Mouse (Mus musculus) midbrain, embryonic 10.5 days (tissue): ENCODE data around the gene Ino80. TPM values are rescaled to one million over a fixed set of nuclear protein-coding genes. Genes with fewer than 3 reads are reported as not detected.
A peak's percentile ranks its signal among the peaks of the same experiment; 100 is the strongest.

Source experiments
- DNase-seq: peaks from one replicate; pipeline ENCODE4 v3.0.0-alpha.2; 2017; ENCODE audit warnings: low spot score
- H3K27ac ChIP-seq: fragments of 300-500 bp; sonication (generic); replicated peaks from 2 replicates; pipeline ENCODE4 v1.5.1; 2016; ENCODE audit warnings: mild to moderate bottlenecking
- H3K27me3 ChIP-seq: fragments of 300-500 bp; sonication (generic); 2 replicates; pipeline ENCODE4 v1.6.1; 2016; ENCODE audit warnings: low read depth, mild to moderate bottlenecking; ENCODE audit not compliant: poor library complexity, severe bottlenecking
- H3K36me3 ChIP-seq: fragments of 300-500 bp; sonication (generic); 2 replicates; pipeline ENCODE4 v1.6.1; 2016; ENCODE audit warnings: mild to moderate bottlenecking, moderate library complexity
- H3K4me1 ChIP-seq: fragments of 300-500 bp; sonication (generic); 2 replicates; pipeline ENCODE4 v1.6.1; 2016
- H3K4me3 ChIP-seq: fragments of 300-500 bp; sonication (generic); 2 replicates; pipeline ENCODE4 v1.5.1; 2016; ENCODE audit warnings: mild to moderate bottlenecking, moderate library complexity
- H3K9me3 ChIP-seq: fragments of 300-500 bp; sonication (generic); replicated peaks from 2 replicates; pipeline ENCODE4 v1.6.1; 2016; ENCODE audit warnings: mild to moderate bottlenecking
- WGBS: fragments of 180-500 bp; shearing (Covaris S2); methylation state at CpG from one replicate; pipeline ENCODE4 v1.1.7; 2016; 5-methylcytosine and 5-hydroxymethylcytosine counted together
- polyA plus RNA-seq: library from polyadenylated mRNA; unstranded; fragments of >200 nt; fragmentation: Nextera tagmentation; extraction: Ambion mirVana; gene quantifications from 2 replicates; pipeline ENCODE4 v1.2.1, GENCODE M21; 2016

The Ino80 gene
- polyA plus RNA-seq, 1 experiment from 2014 or later, result 3.3 TPM

GRCm38 (mm10) chr2:119324576-119325318 is 152.7 kb downstream of the Ino80 start:
- peak overlapping the region; percentile 56 for H3K4me3 ChIP-seq
- peak overlapping the region; percentile 52 for H3K27ac ChIP-seq
- H3K36me3 ChIP-seq, result no peaks in the 10 kb centered on the region
- WGBS, result under 1% methylated on average over 32 of the region's 32 CpGs
- peaks cover 80% of the 10 kb centered on the region for H3K4me1 ChIP-seq
- DNase-seq, result no peak
- peaks cover 100% of the 10 kb centered on the region for H3K27me3 ChIP-seq
- no peaks in the 10 kb centered on the region for H3K9me3 ChIP-seq

- Histone ChIP-seq H3K4me3 (peak overlapping the region; percentile 56), H3K27ac (peak overlapping the region; percentile 52), H3K9me3 (no peaks in the 10 kb centered on the region), H3K27me3 (peaks cover 100% of the 10 kb centered on the region), H3K36me3 (no peaks in the 10 kb centered on the region), H3K4me1 (peaks cover 74% of the 10 kb centered on the region)
- no peak for DNase-seq
- 3% methylated on average over 32 of the region's 32 CpGs for whole genome bisulfite sequencing
These were observed 153.5 kb downstream of the Ino80 start for GRCm38 (mm10) chr2:119323866-119324575.

Other genes starting within 250 kb of the Ino80 start
- gene Ppp1r14d, start 247.8 kb downstream of the Ino80 start, polyA plus RNA-seq, result not detected in 2 replicates
- gene Spint1, start 240.3 kb downstream of the Ino80 start, polyA plus RNA-seq, result 1.9 and 2.4 TPM in 2 replicates
- 0.83 and 1.9 TPM in 2 replicates for gene Rhov, start 206.4 kb downstream of the Ino80 start, polyA plus RNA-seq
- 23.1 and 27.5 TPM in 2 replicates for gene Vps18, start 188.9 kb downstream of the Ino80 start, polyA plus RNA-seq
- 5.7 TPM in 2 replicates for gene Dll4, start 151.9 kb downstream of the Ino80 start, polyA plus RNA-seq
- 0.78 and 0.95 TPM in 2 replicates for gene Chac1, start 126.5 kb downstream of the Ino80 start, polyA plus RNA-seq
- 0.39 and 0.62 TPM in 2 replicates for gene Exd1, start 69.9 kb upstream of the Ino80 start, polyA plus RNA-seq
- 46.3 and 50.8 TPM in 2 replicates for gene Chp1, start 70.0 kb upstream of the Ino80 start, polyA plus RNA-seq
- 102 and 104 TPM in 2 replicates for gene Nusap1, start 140.6 kb upstream of the Ino80 start, polyA plus RNA-seq
- gene Oip5, start 140.8 kb upstream of the Ino80 start, polyA plus RNA-seq, result 43.7 and 45.4 TPM in 2 replicates
- 46.2 TPM in 2 replicates for gene Ndufaf1, start 185.1 kb upstream of the Ino80 start, polyA plus RNA-seq
- 52.0 and 52.4 TPM in 2 replicates for gene Rtf1, start 197.4 kb upstream of the Ino80 start, polyA plus RNA-seq